Mouse (Mus musculus): ENCODE measurements around the gene 1520401A03Rik.

- no peak for TF ChIP-seq E2F4 (IDR thresholded peaks at IDR 0.05; ENCODE audit: insufficient read depth)
- no peak for TF ChIP-seq MYOD1 (IDR thresholded peaks at IDR 0.05; ENCODE audit: control insufficient read depth in 1 of 3, insufficient read length in 2 of 3, low read depth in 2 of 3)
- no peak for TF ChIP-seq USF1 (IDR thresholded peaks at IDR 0.05; ENCODE audit: low read depth)
- no peak for TF ChIP-seq POLR2A (IDR thresholded peaks at IDR 0.05; ENCODE audit: insufficient read length, low read depth)
Measured at GRCm38 (mm10) chr17:23748631-23749391, 26.2 kb upstream of the 1520401A03Rik start.
